Mouse (Mus musculus): ENCODE data around the gene Aptx.

Aptx gene

DNA sequence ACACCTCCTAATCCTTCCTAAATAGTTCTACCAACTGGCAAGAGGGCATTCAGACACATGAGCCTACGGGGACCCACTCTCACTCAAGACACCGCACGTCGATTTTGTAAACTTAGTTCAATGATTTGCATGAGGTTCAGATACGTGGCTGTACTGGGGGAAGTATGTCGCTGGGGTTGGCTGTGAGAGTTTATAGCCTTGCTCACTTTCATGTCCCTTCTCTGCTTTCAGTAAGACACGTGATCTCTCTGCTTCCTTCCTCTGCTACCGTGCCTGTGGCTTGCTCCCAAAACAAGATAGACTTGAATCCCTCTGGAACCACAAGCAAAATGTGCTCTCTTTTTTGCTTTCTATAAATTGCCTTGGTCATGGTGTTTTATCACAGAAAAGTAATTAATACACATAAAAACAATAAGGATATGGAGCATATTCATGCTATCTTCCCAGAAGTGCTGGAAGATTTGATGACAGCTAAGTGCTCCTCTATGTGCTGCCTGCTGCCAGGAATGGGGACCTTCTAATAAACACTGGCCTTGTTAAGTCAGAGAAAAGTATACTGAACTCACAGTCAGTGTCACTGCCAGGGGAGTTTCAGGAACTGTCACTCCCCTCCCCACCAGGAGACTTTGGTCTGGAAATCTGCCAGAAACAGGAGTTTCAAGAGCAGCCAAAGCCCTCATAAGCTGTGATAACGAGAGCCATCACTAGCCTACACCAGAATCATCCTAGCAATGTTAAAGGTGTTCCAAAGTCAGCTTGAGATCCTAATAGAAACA, 36.6 kb downstream of the Aptx start:
- DNase-seq, result no peak

GRCm38 (mm10) chr4:40651055-40651454, 51.9 kb downstream of the Aptx start:
- no peak for DNase-seq

DNA sequence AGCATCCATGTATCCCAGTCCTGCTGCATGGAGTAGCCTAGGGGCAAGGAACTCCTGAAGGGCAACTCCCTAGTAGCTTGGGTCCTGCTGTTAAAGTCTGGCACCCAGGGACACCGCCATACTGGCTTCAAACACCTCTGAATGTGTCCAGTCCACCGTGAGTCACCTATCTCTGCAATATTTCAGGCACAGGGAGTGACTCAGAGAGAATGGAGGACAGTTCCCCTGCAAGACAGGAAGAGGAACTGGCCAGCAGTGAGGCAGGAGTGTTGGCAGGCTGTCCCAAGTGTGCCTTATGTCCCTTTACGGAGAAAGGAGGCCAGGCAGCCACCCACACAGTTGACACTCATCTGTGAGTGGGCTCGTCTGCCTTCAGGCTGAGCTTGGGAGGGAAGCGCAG, 53.9 kb downstream of the Aptx start:
- DNase-seq, result no peak

GRCm38 (mm10) chr4:40643567-40643966, 59.4 kb downstream of the Aptx start:
- DNase-seq, result no peak

- DNase-seq, result no peak
Measured at GRCm38 (mm10) chr4:40640991-40641390, 62.0 kb downstream of the Aptx start.
